Mouse (Mus musculus) ES-E14 (cell line): ENCODE data around the gene Lcn2.

Source experiments
- CHD2 ChIP-seq: IDR thresholded peaks from 2 replicates; pipeline ENCODE4 v1.6.1; 2014; ENCODE audit warnings: mild to moderate bottlenecking, low read depth, low read length, inconsistent platforms
- HCFC1 ChIP-seq: IDR thresholded peaks from 2 replicates; pipeline ENCODE4 v1.6.1; 2012; ENCODE audit warnings: low read length, inconsistent platforms, borderline replicate concordance; ENCODE audit not compliant: insufficient read depth
- ZC3H11A ChIP-seq: IDR thresholded peaks from 2 replicates; pipeline ENCODE4 v1.6.1; 2012; ENCODE audit warnings: low read depth, mild to moderate bottlenecking, inconsistent platforms, low read length, borderline replicate concordance

DNA sequence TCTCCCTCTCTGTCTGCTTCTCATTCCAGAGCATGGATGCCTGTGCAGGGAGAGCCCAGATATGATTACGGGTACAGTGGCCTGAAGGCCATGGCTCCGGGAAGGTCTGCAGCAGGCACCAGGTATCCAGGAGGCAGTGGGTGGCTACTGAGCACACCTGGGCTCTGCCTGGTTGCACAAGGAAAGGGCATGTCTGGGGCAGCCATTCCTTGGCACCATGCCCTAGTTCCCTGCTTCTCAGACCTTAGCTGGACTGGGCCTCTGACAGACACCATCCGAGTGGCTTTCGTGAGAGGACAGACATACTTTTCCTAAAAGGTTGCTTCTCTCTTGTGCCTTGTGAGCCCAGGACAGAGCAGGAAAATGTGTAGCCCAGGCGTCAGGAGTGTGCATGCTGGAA lies 4.0 kb upstream of the Lcn2 start:
- TF ChIP-seq CHD2 (no peak), HCFC1 (no peak), ZC3H11A (no peak)
